Mouse (Mus musculus): ENCODE measurements at regions not wholly inside any gene's neighbourhood (a gene's known extent, or its start where the extent isn't known, plus 50 kb on each side); places are given as distances from the start of the nearest gene placed in this dataset.

GRCm38 (mm10) chr5:148631566-148631965 is 79.0 kb upstream of the Ubl3 start:
- TF ChIP-seq POLR2A (IDR thresholded peaks at IDR 0.05; ENCODE audit: low read depth, low read length) (no peak), EP300 (IDR thresholded peaks at IDR 0.05; ENCODE audit: low read length) (no peak), MAX (IDR thresholded peaks at IDR 0.05; ENCODE audit: low read length) (no peak), MYC (IDR thresholded peaks at IDR 0.05; ENCODE audit: low read depth, low read length) (no peak), CTCF (conservative IDR thresholded peaks at IDR 0.05 in 1 of 2, IDR thresholded peaks at IDR 0.05 in 1 of 2; ENCODE audit: low read depth in 2 of 2, low read length in 2 of 2) (no peak), USF2 (conservative IDR thresholded peaks at IDR 0.05; ENCODE audit: low read depth, low read length) (no peak), E2F4 (IDR thresholded peaks at IDR 0.05; ENCODE audit: insufficient replicate concordance, low read depth, low read length) (no peak), ETS1 (conservative IDR thresholded peaks at IDR 0.05; ENCODE audit: low read depth, low read length) (no peak), CHD1 (IDR thresholded peaks at IDR 0.05; ENCODE audit: low read depth, low read length) (no peak), USF1 (IDR thresholded peaks at IDR 0.05; ENCODE audit: low read depth, low read length) (no peak), UBTF (IDR thresholded peaks at IDR 0.05; ENCODE audit: low read depth, low read length) (no peak), POLR2AphosphoS2 (IDR thresholded peaks at IDR 0.05; ENCODE audit: low read depth, low read length) (no peak), TCF12 (IDR thresholded peaks at IDR 0.05; ENCODE audit: low read depth, low read length) (no peak), GABPA (IDR thresholded peaks at IDR 0.05; ENCODE audit: insufficient replicate concordance, low read depth, low read length) (no peak)

Measured in CH12.LX (cell line).